Mouse (Mus musculus): ENCODE results near the gene Gm37240.

The Gm37240 gene

GRCm38 (mm10) chr3:85341103-85341860, 546.0 kb downstream of the Gm37240 start:
- no peak for DNase-seq (ENCODE audit: low read depth, low spot score)

- DNase-seq (ENCODE audit: low read depth, low spot score): peak; percentile 33
Measured at GRCm38 (mm10) chr3:85340491-85340890, 546.8 kb downstream of the Gm37240 start.

DNA sequence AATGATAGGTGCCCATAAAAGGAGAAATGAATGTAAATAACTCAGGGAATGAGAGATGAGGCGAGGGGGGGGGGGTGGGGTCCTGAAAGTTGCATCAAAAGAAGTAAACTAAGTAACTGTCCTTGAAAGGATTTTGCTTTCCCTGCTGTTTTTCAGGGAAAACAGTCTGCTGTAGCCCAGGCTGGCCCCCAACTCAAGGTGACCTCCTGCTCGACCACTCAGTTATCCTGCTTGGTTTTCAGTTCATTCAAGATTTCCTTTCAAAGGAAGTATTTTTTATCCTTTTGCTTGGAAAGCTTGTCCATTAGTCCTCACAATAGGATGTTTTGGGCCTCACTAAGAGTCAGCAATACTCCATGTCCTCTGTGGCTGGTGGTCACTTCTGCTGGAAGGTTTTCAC, 547.4 kb downstream of the Gm37240 start:
- DNase-seq (ENCODE audit: low read depth, low spot score): no peak

DNA sequence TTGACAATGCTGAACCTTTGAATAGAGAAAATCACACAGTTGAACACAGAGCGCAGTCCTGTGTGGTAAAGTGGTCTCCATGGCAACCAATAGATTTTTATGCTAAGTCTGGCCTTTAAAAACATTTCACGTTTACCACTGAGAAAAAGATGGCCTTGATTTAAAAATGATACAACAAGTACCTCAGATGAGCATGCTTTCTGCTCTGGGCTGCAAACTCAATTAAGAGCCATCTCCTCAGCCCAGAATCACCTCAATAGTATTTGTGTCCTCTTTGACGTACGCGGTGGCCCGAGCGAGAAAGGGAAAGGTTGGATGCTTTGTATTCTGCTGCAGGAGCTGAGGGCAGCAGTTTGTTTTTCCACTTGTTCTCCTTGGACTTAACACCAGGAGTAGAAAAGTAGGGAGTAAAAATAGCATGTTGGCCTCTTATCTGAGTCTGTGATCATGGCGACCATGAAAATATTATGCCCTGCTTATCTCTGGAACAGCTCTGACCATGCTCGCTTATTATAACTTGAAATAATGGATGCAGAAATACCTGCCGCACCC, 548.0 kb downstream of the Gm37240 start:
- DNase-seq (ENCODE audit: low read depth, low spot score): no peak

- DNase-seq (ENCODE audit: low read depth, low spot score): no peak
Measured at GRCm38 (mm10) chr3:85338755-85339095, 548.6 kb downstream of the Gm37240 start.

DNA sequence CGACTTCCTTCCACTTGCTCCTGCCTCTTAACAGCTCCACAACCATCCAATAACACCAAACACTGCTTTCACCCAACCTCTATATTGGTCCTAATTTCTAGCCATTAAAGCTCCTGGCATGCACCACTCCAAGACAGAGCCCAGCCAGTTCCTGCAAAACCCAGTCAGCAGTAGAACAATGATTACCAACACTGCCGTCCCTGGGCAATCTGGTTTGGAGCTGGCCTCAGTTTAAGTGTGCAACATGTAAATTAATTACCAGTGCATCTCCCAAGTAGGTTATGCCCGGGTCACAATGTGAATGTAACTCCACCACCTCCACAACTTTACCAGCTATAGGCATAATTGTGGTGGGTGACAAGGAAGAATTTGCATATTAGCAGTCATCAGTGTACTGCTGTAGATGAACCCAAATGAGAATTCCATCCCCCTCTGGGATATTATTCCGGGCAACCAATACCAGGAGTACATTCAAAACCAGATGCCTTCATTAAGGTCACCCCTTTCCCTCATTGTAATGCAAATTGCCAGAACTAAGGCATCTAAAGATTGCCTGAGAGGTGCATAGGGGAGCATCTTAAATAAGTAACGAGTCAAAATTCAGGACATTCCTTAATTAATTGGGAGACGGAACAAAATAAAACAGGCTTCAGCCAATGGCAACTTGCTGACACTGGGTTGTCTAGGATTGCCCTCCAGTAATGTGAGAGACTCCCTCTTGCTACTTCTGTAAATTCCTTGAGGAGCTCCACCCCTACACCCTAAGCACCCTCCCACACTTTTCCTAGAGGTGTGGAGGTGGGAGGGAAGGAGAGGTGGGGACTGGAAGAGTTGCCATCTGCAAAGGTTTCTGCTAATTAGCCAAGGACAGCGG, 549.2 kb downstream of the Gm37240 start:
- DNase-seq (ENCODE audit: low read depth, low spot score): peak; percentile 77

GRCm38 (mm10) chr3:85335517-85335916, 551.8 kb downstream of the Gm37240 start:
- DNase-seq (ENCODE audit: low read depth, low spot score): no peak

DNA sequence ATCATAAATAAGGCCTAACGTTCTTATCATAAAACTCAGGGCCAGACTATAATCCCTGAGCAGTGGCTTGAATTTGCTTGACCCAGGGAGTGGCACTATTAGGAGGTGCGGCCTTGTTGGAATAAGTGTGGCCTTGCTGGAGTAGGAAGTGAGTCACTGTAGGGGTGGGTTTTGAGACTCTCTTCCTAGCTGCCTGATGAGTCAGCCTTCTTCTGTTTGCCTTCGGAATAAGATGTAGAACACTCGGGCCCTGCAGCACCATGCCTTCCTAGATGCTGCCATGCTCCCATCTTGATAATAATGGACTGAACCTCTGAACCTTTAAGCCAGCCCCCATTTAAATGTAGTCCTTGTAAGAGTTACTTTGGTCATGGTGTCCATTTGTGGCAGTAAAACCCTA, 555.0 kb downstream of the Gm37240 start:
- DNase-seq (ENCODE audit: low read depth, low spot score): no peak

DNA sequence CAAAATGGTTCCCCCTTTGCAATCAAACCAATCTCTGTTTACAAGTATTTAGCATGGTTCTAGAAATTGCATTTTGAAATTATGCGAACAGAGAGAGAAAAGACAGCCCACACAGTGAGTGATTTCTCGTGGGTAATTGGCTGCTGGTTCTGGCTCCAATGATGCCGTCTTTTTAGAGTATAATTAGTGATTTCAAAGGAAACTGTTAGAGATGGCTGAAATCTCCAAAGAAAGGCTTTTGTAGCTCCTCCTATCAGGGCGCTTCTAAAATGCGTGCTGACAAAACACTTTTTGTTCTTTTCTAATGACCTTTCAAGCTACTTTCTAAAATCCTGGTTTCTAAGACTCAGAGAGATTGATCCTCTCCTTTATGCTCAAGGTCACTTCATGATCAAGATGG, 569.1 kb downstream of the Gm37240 start:
- peak; percentile 27 for DNase-seq (ENCODE audit: low read depth, low spot score)

- no peak for DNase-seq (ENCODE audit: low read depth, low spot score)
Measured at GRCm38 (mm10) chr3:85317306-85317705, 570.0 kb downstream of the Gm37240 start.

- DNase-seq (ENCODE audit: low read depth, low spot score): no peak
Measured at GRCm38 (mm10) chr3:85314961-85315360, 572.4 kb downstream of the Gm37240 start.

DNA sequence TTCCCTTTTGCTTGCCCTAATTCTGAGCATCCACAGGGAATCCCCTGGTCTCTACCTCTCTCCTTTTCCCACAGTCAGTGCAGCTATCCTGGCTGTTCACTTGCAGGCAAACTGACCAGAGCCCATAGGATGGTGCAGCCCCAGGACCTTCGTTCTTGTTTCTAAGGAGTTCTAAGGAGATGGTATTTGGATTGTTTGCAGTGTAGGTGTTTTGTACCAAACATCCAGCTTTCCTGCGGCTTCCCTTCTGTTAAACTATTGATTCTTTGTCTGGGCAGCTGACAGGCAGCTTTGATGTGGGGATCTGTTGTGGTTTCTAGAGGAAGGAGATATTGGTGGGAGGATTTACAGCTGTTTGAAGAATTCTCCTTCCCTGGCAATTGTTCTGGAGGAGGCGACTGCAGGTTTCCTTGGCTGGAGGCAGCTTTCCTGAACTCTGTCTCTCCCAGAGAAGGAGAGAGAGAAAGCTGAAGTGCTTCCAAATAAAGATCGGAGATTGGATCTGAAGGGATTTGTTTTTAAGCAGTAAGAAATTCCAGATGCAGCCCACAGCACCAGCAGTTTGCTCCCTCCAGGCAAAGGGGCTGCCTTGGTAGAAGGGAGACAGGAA, 573.6 kb downstream of the Gm37240 start:
- DNase-seq (ENCODE audit: low read depth, low spot score): no peak

GRCm38 (mm10) chr3:85311176-85311575, 576.1 kb downstream of the Gm37240 start:
- DNase-seq (ENCODE audit: low read depth, low spot score): no peak

- DNase-seq (ENCODE audit: low read depth, low spot score): no peak
Measured at GRCm38 (mm10) chr3:85310401-85310989, 576.8 kb downstream of the Gm37240 start.

- DNase-seq (ENCODE audit: low read depth, low spot score): no peak
Measured at GRCm38 (mm10) chr3:85309168-85309567, 578.1 kb downstream of the Gm37240 start.

DNA sequence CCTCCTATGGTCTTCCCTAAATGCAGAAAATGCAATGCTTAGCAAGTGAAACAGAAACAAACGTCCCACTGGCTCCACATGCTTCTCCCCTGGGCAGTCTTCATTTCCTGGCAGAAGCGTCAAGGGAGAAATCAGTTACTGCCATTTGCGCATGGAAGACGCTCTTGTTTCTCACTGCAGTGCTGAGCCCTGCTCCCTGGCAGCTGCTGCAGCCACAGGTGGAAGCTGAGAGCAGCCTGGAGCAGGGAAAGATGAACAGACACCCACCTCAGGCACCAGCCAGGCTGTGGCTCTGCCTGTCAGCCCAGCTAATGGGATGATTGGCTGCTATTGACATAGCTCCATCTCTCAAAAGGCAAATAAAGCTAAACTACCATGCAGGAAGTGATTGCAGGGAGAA, 578.6 kb downstream of the Gm37240 start:
- no peak for DNase-seq (ENCODE audit: low read depth, low spot score)

DNA sequence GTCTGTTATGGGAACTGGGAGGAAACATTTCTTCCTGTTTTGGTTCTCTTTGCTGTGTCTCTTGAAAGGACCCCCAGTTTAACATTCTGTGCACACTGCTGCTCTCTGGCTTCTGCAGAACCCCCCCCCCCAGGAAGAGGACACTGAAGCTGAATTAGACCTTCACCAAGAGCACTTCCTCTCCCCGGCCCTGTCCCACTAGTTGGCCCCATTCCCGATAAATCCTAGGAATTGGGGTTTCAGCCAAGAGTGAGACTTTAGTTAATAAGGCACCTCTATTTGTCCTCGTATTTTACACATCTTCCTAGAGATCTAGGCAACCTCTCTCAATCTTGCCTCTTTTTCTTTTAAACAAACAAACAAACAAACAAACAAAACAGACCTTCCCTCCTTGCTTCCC, 585.5 kb downstream of the Gm37240 start:
- no peak for DNase-seq (ENCODE audit: low read depth, low spot score)

- no peak for DNase-seq (ENCODE audit: low read depth, low spot score)
Measured at GRCm38 (mm10) chr3:85301336-85301735, 586.0 kb downstream of the Gm37240 start.

- DNase-seq (ENCODE audit: low read depth, low spot score): no peak
Measured at GRCm38 (mm10) chr3:85299649-85300550, 587.4 kb downstream of the Gm37240 start.

DNA sequence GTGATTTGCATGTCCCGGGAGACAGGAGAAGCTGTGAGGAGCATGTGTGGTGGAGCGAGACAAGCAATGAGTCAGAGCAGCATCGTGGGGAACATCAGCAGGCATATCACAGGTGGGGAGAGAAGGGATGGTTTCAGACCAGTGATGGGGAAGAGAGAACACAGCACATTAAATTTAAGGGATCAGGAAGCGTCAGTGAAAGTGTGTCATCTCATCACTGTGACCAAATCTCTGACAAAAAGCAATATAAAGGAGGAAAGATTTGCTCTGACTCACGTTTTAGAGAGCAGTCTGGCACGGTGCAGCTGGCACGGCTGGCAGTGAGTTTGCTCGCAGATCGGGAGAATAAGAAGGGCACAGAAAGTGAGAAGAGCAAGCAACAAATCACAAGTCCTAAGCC, 592.1 kb downstream of the Gm37240 start:
- DNase-seq (ENCODE audit: low read depth, low spot score): no peak

GRCm38 (mm10) chr3:85287627-85288026, 599.7 kb downstream of the Gm37240 start:
- DNase-seq (ENCODE audit: low read depth, low spot score): no peak

Data from ZHBTc4 (cell line).